Mouse (Mus musculus) urinary bladder, postnatal 4 days (tissue): ENCODE measurements around the gene Tcf21.

Source experiments
- DNase-seq, 2 experiments: peaks; one replicate each; pipeline ENCODE4 v3.0.0; 2021 to 2022; ENCODE audit warnings: low spot score in 2 of 2

Tcf21 gene

DNA sequence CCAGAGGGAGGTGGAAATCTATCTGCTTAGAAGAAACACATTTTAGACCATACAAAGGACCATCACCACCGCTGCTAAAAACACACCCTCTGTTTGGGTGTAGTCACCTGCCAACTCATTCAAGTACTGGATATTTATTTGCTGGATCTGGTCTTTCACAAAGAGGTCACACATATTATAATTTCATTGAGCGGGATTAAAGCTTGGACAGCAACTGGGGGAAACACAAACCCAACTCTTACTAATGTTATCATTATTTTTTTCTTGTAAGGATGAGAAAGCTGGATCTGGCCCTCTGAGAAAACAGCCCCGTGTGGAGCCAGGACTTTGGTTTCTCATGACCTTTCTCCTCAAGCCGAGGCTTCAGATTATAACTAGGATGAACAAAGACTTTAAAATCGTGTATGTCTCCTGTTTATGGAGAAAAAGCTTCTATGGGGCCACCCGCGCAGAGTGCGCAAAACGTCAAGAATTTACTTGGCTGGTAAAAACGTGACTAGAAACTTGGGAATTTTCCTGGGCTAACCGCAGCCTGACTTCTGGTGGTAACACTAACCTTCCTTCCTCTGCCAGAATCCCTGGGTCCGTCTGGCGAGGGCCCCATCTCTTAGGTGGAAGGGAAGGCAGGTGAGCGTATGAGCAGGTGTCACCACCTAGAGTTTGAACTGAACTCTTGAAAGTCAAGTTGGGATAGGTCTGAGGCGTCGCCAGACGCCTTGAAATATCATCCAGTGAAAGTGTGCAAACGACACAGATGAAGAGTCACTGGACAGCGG is 4.3 kb downstream of the Tcf21 start:
- no peak for DNase-seq

DNA sequence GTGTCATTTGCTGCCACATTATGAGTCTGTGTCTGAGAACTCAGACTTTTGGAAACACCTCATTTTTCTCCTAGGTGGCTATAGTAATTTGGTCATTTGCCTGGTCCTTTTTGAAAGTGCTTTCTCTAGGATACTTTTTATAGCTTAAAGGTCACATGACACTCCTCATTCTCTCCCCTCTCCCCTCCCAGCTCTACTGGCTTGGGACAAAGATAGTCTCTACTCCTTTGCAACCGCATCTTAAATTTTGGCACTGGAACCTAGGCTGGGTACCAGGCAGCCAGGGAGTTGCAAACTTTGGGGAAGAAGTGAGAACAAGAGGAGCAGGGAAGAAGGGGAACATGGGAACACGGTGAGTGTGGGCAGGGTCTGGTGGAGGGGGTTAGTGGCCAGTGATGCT is 5.2 kb downstream of the Tcf21 start:
- peak in 1 of 2 experiments; percentile 23 for DNase-seq

DNA sequence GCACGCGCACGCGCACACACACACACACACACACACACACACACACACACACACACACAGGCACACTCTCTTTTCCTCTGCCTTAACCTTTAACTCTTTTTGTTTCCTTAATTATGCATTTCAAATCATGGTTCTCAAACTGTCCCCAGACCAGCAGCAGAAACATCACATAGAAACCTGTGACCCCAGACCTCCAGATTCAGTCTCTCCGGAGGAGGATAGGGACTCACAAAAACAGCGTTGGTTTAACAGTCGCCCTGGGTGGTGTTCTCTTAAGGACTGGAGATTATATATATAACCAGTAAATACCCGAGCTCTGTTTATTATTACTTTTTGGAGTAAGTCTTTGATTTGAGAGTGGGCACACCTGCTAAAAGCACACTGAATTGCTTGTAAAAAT is 5.7 kb downstream of the Tcf21 start:
- DNase-seq: no peak

DNA sequence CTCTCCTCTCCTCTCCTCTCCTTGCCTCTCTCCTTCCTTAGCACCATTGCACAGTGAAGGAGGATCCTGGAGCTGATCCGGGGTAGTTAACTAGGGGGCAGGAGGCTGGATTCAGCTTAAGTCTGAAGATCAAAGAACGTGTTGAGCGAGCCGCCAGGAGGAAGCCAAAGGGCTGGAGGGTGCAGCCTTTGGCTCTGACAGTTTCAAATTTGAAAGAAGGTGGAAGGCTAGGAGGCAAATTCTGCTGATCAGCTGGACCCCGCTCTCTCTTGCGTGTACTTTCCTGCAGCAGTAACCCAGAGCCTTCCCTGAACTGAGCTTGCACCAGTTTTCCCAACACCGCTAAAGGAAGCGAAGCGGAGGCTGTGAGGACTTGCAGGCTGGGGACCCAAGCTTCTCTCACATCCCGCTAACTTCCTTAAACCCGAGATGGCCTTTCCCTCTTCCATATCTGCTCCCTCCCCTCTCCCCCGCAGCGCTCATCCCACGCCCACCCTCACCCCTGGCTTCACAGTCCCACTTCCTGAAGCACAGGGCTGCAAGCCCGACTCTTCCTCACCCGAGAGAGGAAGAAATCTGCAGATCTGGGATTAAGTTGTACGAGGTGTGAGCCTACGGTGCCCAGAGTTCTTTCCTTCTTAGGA is 6.5 kb downstream of the Tcf21 start:
- peak in 1 of 2 experiments; percentile 21 for DNase-seq

DNA sequence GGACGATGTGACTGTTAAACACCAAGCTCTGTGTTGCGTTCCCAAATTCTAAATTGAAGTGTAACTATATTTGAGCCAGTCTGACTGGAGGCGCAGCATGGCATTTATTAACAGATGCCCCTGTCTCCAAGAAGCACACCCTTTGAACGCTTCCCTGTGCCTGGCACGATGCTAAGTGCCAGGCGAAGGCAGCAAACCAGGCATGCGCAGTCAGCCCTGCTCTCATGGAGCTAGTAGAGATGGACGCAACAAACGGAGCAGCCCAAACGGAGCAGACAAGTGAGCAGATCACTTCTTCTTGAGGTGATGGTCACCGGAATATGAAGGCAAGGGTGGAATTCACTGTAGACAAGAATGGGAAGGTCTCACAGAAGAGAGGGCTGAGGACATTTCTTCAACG is 8.1 kb downstream of the Tcf21 start:
- DNase-seq: no peak

DNA sequence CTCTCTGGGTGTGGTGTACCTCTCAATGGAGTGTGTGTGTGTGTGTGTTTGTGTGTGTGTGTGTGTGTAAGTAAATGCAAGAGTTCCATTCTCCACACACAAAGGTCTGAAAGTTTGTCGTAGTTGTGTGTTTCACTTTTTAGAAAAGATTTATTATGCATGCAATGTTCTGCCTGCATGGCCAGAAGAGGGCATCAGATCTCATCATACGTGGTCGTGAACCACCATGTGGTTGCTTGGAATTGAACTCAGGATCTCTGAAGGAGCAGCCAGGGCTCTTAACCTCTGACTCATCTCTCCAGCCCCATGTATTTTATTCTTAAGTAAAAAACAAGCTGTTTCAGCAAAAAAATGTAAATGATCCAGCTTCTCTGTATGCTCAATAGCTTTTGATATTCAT is 37.3 kb downstream of the Tcf21 start:
- DNase-seq: no peak

DNA sequence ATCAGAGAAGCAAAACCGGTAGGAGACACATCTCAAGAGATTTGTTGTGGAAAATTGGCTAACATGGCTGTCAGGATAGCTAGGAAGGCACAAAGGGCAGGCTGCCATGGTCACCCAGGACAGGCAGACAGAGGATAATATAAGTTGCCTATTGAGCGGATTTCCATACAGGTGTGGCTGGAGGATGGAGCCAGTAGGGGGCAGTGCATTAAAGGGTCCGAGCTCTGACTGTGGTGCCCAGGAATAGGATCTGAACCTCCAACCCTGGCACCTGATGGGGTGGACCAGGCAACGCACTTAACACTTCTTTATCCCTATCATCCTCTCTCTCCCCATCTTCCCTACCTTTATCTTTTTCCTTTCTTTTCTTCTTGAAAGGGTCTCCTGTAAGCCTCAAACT is 38.5 kb downstream of the Tcf21 start:
- no peak for DNase-seq

DNA sequence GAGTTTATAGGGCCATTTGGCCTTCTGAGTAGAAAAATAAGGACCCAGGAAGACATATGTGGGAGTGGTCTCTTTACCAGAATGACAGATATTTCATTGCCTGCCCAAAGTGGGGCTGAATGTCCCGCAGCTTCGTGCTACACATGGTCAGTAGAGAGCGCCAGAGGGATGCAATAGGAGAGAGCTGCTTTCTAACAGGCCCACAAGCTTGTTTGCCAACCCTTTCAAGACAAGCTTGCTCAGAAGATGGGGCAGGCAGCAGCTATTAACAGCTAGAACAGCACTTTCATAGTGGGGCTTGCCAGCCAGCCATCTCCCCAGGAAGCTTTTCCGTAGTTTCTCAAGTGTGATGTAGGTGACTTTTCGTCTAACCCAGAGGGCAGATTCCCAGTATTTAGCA is 42.0 kb downstream of the Tcf21 start:
- DNase-seq: peak in 1 of 2 experiments; percentile 46

DNA sequence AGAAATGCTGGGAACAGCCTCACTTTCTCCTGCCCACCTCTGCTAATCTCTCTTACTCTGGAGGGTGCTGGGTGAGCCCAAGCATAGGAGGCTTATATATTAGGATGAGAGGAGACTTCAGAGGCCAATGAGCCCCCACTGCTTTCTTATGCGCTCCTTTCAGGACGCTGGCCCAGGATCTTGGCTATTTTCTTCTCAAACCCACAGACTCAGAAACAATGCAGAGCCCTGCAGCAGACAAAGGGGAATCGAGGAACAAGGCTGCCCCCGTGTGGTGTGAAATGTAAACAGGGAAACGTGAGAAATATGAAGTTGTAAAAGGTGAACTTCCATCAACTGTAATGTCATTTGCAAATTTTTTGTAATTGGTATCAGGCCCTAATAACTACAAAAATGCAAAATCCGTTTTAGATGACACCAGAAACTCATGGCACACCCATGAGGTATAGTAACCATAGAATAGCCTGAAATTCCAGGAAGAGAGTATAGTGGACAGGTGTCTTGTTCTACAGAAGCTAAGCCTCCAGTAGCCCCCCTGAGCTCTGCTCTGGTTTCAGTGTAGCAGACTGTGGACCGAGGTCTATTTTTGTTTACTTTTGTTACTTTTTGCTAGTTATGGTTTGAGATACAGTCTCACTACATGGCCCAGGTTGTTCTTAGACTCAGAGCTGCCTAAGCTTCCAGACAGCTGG is 43.8 kb downstream of the Tcf21 start:
- no peak for DNase-seq

DNA sequence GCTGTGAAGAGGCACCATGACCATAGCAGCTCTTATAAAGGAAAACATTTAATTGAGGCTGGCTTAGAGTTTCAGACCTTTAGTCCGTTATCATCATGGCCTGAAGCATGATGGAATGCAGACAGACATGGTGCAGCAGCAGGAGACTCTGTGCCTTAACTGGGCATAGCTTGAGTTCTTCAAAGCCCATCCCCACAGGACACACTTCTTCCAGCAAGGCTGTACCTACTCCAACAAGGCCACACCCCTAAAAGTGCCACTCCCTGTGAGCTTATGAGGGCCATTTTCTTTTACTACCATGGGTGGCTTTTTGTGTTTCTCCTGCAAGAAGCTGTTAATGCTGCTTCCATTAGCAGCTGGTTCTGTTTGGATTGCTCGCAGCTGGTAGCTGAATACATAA is 44.5 kb downstream of the Tcf21 start:
- DNase-seq: no peak

DNA sequence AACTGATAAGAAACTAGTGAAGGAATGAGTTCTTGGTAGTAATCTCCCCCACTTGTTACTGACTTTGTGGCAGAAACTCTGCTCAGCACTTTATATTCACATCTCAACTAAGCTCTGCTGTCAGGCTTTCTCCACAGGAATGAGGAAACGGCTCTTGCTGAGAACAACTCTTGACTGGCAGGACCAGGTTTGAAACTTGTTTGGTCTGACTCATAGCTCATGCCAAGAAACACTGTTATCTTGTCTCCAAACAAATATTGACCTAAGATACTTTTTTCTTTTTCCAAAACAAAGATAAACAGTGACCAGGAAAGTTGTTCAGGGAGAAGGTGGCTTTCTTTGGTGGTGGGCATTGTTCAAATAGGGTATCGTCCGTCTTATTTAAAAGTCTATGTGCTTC is 45.3 kb downstream of the Tcf21 start:
- no peak for DNase-seq
